Mouse (Mus musculus) cortical plate, adult 2 months (tissue): ENCODE measurements around the gene AI413582. TPM values are rescaled to one million over a fixed set of nuclear protein-coding genes. Genes with fewer than 3 reads are reported as not detected.

Source experiments
- H3K27ac ChIP-seq: fragments of 200-500 bp; 2 replicates; pipeline ENCODE4 v1.5.1; 2012; ENCODE audit warnings: low read length, control low read depth, inconsistent platforms; ENCODE audit not compliant: insufficient read depth
- H3K4me1 ChIP-seq: fragments of 200-500 bp; 2 replicates; pipeline ENCODE4 v1.6.1; 2011; ENCODE audit warnings: low read length; ENCODE audit not compliant: control insufficient read depth, insufficient read depth
- H3K4me3 ChIP-seq: fragments of 200-500 bp; 2 replicates; pipeline ENCODE4 v1.5.1; 2011; ENCODE audit warnings: mild to moderate bottlenecking, low read length, control low read depth; ENCODE audit not compliant: insufficient read depth
- CTCF ChIP-seq: fragments of 200-500 bp; IDR thresholded peaks from 2 replicates; pipeline ENCODE4 v1.5.1; 2011; ENCODE audit warnings: mild to moderate bottlenecking, control low read depth, low read length; ENCODE audit not compliant: insufficient read depth; ENCODE audit errors: extremely low read depth
- POLR2A ChIP-seq: fragments of 200-500 bp; IDR thresholded peaks from 2 replicates; pipeline ENCODE4 v1.6.1; 2011; ENCODE audit warnings: mild to moderate bottlenecking, low read length, control low read depth; ENCODE audit not compliant: insufficient read depth; ENCODE audit errors: extremely low read depth
- polyA plus RNA-seq: library from polyadenylated mRNA; depleted of rRNA; stranded (reverse); fragments of >200 nt; gene quantifications from 2 replicates; pipeline ENCODE4 v1.2.3, GENCODE M21; 2012

AI413582 gene
- polyA plus RNA-seq, 1 experiment: 112 TPM

- Histone ChIP-seq H3K4me1 (peaks cover 28% of the 10 kb centered on the region), H3K27ac (no peak overlapping the region), H3K4me3 (no peak overlapping the region)
- TF ChIP-seq POLR2A: no peak
- TF ChIP-seq CTCF: no peak
Observed at GRCm38 (mm10) chr17:27600286-27600685, 34.7 kb upstream of the AI413582 start.

- peaks cover 13% of the 10 kb centered on the region for H3K4me1 ChIP-seq
- TF ChIP-seq POLR2A: no peak
- no peak overlapping the region for H3K4me3 ChIP-seq
- peak overlapping the region; percentile 2; the same call in 1 of the 2 replicates for H3K27ac ChIP-seq
Observed at GRCm38 (mm10) chr17:27596376-27597190, 31.0 kb upstream of the AI413582 start.

DNA sequence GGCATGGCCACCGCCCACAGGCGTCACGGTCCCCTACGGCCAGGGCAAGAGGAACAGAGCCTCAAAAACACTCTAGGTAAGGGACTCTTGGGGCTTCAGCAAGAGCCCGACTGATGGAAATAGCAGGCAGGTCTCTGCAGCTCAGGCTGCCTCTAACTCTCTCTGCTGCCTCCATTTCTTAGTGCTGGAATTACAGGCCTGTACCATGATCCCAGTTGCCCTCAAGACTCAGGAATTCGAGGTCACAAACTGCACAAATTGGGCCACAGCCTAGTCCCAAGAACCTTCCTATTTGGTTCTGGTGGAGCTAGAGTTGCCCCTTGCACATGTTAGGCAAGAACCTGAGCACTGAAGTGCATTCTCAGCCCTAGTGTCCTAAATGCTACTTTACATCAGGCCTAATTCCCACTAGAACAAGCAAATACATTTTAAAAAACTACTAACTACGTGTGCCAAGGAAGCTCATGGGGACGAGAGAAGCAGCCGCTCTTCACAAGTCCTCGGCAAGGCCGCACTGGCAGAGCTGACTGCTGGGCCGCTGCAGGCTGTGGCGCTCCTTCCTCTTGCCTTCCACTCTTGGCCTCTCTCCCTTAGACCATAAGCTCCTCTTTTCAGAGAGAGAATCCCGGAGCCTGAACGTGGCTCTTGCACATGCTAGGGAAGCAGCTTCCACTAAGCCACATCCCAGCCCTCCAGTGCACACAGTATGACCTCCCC is 30.3 kb upstream of the AI413582 start:
- H3K27ac ChIP-seq: peak overlapping the region; percentile 2; the same call in 1 of the 2 replicates
- TF ChIP-seq CTCF: 0 out of 2 replicates have a peak, but pooled peaks have one; percentile 5
- TF ChIP-seq POLR2A: no peak
- H3K4me3 ChIP-seq: no peak overlapping the region
- peaks cover 13% of the 10 kb centered on the region for H3K4me1 ChIP-seq

DNA sequence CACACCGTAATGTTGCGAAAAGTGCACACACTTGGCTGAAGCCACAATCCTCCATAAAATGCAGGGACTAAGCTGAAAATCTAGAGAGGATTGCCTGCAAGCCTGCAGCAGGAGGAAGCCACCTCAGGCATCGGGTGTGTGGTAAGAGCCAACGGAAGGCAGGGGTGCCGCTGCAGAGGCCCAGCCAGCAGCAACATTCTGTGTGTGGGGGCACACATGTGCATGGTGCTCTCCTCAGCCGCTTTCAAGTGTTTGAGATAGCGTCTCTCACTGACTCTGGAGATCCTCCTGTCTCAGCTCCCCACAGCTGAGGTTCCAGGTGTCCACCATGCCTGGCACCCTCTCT is 27.0 kb upstream of the AI413582 start:
- peaks cover 9% of the 10 kb centered on the region for H3K4me1 ChIP-seq
- no peak overlapping the region for H3K27ac ChIP-seq
- H3K4me3 ChIP-seq: no peak overlapping the region
- TF ChIP-seq CTCF: no peak

DNA sequence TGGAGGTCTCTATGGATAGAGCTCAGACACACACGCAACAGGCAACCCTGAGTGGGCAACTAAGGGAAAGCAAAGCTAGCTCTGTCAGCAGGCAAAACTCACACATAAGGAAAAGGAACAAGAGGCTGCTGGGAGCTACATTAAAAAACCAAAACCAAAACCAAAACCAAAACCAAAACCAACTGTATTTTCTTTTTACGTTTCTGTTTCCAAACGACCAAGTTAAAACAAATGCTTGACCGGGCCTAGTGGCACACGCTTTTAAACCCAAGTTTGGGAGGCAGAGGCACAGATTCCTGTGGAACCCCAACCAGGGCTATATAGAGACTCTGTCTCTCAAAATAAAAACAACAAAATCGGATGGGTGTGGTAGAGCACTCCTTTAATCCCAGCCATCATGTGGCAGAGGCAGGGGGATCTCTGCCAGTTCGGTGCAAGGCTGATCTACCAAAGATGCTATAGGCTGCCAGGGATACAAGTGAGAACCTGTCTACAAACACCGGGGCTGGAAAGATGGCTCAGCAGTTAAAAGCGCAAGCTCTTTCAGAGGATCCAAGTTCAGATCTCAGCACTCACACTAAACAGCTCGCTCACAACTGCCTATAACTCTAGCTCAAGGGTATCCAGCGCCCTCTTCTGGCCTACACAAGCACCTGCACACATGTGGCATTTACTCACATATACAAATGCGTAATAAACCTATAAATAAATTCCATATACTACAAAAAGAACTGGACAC is 26.4 kb upstream of the AI413582 start:
- Histone ChIP-seq H3K4me1 (peaks cover 12% of the 10 kb centered on the region), H3K4me3 (no peak overlapping the region), H3K27ac (no peak overlapping the region)
- TF ChIP-seq POLR2A (no peak), CTCF (peak; percentile 23; the same call in 1 of the 2 replicates)

DNA sequence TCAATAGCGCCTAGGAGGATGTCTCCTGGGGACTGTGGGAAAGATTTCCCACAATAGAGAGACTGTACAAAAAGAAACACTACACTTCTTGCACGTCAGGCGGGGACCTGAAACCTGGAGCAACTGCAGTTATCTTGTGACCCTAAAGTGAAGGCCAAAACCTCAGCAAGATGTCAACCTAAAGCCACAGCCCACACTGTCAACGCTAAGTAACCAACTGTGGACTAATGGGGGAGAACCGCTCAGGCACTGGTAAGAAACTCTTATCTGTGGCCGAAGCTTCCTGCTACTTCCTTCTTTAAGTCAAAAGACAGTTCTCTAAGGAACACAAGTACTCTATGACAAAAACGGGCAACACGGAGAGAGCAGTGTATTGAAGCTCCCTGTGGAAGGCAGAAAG is 22.7 kb upstream of the AI413582 start:
- TF ChIP-seq CTCF: no peak
- TF ChIP-seq POLR2A: no peak
- H3K27ac ChIP-seq: no peak overlapping the region
- H3K4me1 ChIP-seq: peaks cover 8% of the 10 kb centered on the region
- H3K4me3 ChIP-seq: no peak overlapping the region

DNA sequence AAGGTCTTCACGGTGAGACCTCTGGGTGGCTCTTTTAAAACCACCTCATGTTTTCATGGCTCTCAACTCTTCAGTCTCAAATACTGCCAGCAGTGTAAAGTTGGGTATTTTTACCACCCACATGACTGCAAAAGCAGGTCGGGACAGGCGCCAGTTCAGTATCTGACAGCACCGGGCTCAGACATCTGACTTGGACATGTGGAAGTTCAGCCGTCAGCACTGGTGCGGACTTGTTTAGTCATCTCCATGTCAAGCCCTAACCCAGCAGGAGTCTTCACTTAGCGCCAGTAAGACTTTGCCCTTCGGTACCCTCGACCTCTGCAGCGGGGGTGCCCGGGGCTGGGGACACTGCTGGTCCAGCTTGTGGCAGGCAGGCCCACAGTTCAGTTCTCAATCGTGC is 21.7 kb upstream of the AI413582 start:
- TF ChIP-seq CTCF (no peak), POLR2A (no peak)
- H3K27ac ChIP-seq: 0 out of 2 replicates have a peak overlapping the region, but pooled peaks have one; percentile 12

GRCm38 (mm10) chr17:27586661-27587060 is 21.1 kb upstream of the AI413582 start:
- TF ChIP-seq POLR2A (no peak), CTCF (no peak)
- Histone ChIP-seq H3K4me1 (peaks cover 8% of the 10 kb centered on the region), H3K4me3 (no peak overlapping the region), H3K27ac (peak overlapping the region; percentile 12; the same call in 1 of the 2 replicates)

More for the DNA sequence above, 21.7 kb upstream of the AI413582 start:
- Histone ChIP-seq H3K4me1 (peaks cover 8% of the 10 kb centered on the region), H3K4me3 (no peak overlapping the region)

DNA sequence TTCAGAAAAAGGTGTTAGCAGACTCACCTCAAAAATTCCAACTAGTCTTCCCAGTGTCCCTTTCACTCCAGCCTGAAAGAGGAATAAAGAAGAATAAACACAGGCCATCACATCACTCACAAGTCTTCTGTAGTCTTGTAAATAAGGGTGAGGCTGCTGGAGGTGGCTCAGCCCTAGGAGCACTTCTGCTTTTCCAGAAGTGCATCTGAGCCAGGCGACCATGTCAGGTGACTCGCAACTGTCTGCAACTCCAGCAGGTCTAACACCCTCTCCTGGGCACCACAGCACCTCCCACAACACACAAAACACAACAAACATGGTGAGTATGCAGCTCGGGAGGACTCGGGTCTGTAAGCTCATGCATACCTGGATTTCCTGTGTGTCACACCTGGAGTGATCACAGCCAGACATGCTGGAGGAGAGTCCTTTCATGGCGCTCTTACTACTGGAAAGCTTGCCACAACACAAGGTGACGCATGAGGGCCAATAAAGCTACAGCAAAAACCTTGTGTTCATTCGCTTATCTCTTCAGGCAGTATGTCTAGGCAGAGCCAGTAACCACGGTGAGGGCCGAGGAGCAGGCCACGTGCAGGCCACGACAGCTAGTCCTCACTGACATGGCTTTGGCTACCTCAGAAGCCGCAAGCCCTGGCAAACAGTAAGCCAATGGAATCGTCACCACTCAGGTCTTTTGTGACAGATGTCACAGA is 17.8 kb upstream of the AI413582 start:
- Histone ChIP-seq H3K4me3 (no peak overlapping the region), H3K4me1 (peaks cover 5% of the 10 kb centered on the region; the same call in 1 of the 2 replicates), H3K27ac (no peak overlapping the region)
- TF ChIP-seq POLR2A (no peak), CTCF (no peak)
